Mouse (Mus musculus) erythroblast, embryonic 14.5 days (primary cell): ENCODE measurements around the gene Prss16.

Source experiments
- GATA1 ChIP-seq: IDR thresholded peaks from 2 replicates; pipeline ENCODE4 v1.6.1; 2012; ENCODE audit warnings: low read length, inconsistent platforms, mixed read lengths
- TAL1 ChIP-seq: IDR thresholded peaks from 3 replicates; pipeline ENCODE4 v1.6.1; 2012; ENCODE audit warnings: low read length, inconsistent platforms, mixed read lengths

- no peak for TF ChIP-seq GATA1
- no peak for TF ChIP-seq TAL1
Measured at GRCm38 (mm10) chr13:21969816-21970215, 39.7 kb downstream of the Prss16 start.
